Mouse (Mus musculus): ENCODE results near the gene Prr11. TPM values are rescaled to one million over a fixed set of nuclear protein-coding genes. Genes with fewer than 3 reads are reported as not detected.

Gene Prr11
- polyA plus RNA-seq, 1 experiment from 2014 or later: 5.4 TPM

DNA sequence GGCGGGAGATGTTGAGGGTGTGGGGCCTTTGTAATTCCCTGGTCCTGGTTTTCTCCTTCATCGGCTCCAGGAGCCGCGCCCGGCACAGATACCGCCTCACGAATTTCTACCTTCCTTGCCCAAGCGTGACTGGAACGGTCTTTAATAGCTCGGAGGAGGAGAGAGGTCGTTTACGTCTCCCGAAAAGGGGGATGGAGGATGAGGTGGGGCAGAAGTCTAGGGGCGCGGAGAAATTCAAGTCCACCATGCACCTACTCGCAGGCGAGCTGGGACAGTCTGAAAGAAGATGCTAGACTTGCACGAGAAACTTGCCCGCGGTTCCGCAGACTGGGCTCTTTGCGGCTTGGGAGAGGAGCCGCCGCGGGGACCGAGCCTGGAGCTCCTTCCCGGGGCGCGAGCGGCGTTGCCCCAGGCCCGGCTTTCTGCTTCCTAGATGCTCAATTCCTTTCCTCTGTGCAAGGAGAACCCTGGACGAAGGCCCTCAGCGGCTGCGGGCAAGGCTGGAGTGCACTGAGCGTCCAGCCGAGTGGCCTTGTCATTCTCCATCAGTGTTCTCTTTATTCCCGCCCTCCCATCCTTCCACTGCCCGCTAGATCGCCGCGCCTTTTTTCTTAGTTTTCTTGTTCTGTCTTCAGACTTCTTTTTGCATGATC lies 1.1 kb upstream of the Prr11 start:
- no peaks in the 10 kb centered on the region for H3K9me3 ChIP-seq (replicated peaks; ENCODE audit: control insufficient read depth, low read length)
- ATAC-seq (ENCODE audit: low read depth): no peak
- no peaks in the 10 kb centered on the region for H3K27me3 ChIP-seq (ENCODE audit: control insufficient read depth, insufficient read depth, low read depth, low read length)
- peak overlapping the region; percentile 90 for H3K27ac ChIP-seq (ENCODE audit: low read length)
- H3K9ac ChIP-seq (ENCODE audit: low read depth, low read length): peak overlapping the region; percentile 88
- peak overlapping the region; percentile 85 for H3K4me3 ChIP-seq (ENCODE audit: low read depth, low read length)
- H3K4me1 ChIP-seq (ENCODE audit: control insufficient read depth, low read depth, low read length): peaks cover 11% of the 10 kb centered on the region
- H3K36me3 ChIP-seq (ENCODE audit: control insufficient read depth, insufficient read depth): peaks cover 28% of the 10 kb centered on the region
- peak overlapping the region; percentile 69 for H3K4me2 ChIP-seq (ENCODE audit: low read depth, low read length)
- WGBS (ENCODE audit: insufficient replicate concordance): 0% methylated on average over 42 of the region's 42 CpGs

DNA sequence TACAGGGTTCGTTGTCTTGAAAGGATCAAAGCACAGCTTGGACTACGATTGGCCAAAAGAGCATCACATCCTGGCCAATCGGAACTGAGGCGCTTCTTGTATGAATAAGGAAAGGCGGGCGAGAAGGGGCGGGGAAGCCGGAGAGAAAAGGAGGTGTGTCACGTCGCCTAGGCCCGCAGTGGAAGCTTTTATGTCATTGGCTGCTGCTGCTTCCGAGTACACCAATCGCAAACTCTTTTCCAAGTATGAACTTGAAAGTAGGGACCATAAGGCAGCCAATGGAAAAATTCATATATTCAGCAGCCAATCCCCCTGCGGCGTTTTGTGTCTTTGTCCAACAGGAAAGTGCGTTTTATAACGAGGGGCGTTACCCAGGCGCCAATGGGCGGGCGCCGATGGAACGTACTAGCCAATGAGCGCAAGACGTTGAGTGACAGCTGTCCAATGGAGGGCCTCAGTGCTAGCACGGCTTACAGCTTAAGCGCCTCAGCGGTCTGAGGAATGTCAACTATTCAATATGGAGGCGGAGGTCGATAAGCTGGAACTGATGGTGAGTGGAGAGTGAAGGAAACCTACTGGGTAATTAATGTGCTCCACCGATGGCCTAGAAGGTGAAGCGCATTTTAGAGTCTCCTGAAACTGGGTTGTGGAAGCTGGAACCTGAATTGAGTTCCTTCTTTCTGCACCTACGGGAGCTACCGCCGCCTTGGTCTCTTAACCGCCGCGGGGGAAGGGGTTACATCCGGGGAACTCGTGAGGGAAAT lies 429 bp upstream of the Prr11 start, which contains the start of gene Ska2:
Ska2 (plus strand) TSS at position 480 of the 764 bp plus-strand sequence.
- peaks cover 35% of the 10 kb centered on the region for H3K36me3 ChIP-seq (ENCODE audit: control insufficient read depth, insufficient read depth)

DNA sequence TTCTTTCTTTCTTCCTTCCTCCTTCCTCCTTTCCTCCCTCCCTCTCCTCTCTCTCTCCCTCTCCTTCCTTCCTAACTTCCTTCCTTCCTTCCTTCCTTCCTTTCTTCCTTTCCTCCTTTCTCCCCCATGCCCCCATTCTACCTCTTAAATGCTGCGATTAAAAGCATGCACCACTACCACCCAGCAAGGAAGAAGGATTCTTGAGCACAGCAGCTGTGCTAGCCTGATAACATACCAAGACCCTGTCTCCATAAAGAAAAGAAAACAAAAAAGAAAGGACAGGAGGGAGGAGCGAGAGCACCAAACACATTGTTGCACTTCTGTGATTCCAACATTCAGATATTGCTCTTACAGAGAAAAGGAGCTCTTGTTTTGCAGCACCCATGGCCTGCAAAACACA lies 21.4 kb downstream of the Prr11 start:
- WGBS (ENCODE audit: insufficient replicate concordance): 19% methylated on average over 2 of the region's 2 CpGs
- peak overlapping the region; percentile 83 for H3K9ac ChIP-seq (ENCODE audit: low read depth, low read length)
- peak; percentile 34; the same call in 1 of the 2 replicates for ATAC-seq (ENCODE audit: low read depth)

More for the DNA sequence above, 429 bp upstream of the Prr11 start, which contains the start of gene Ska2:
- H3K27ac ChIP-seq (ENCODE audit: low read length): peak within 1 kb of the TSS; percentile 90
- H3K4me2 ChIP-seq (ENCODE audit: low read depth, low read length): peak within 1 kb of the TSS; percentile 69
- H3K9ac ChIP-seq (ENCODE audit: low read depth, low read length): peak within 1 kb of the TSS; percentile 88
- under 1% methylated on average over 40 of the region's 40 CpGs for WGBS (ENCODE audit: insufficient replicate concordance)
- H3K9me3 ChIP-seq (replicated peaks; ENCODE audit: control insufficient read depth, low read length): no peaks in the 10 kb centered on the region
- peak within 1 kb of the TSS; percentile 85 for H3K4me3 ChIP-seq (ENCODE audit: low read depth, low read length)
- H3K4me1 ChIP-seq (ENCODE audit: control insufficient read depth, low read depth, low read length): peaks cover 11% of the 10 kb centered on the region
- ATAC-seq (ENCODE audit: low read depth): peak; percentile 94
- H3K27me3 ChIP-seq (ENCODE audit: control insufficient read depth, insufficient read depth, low read depth, low read length): no peaks in the 10 kb centered on the region

DNA sequence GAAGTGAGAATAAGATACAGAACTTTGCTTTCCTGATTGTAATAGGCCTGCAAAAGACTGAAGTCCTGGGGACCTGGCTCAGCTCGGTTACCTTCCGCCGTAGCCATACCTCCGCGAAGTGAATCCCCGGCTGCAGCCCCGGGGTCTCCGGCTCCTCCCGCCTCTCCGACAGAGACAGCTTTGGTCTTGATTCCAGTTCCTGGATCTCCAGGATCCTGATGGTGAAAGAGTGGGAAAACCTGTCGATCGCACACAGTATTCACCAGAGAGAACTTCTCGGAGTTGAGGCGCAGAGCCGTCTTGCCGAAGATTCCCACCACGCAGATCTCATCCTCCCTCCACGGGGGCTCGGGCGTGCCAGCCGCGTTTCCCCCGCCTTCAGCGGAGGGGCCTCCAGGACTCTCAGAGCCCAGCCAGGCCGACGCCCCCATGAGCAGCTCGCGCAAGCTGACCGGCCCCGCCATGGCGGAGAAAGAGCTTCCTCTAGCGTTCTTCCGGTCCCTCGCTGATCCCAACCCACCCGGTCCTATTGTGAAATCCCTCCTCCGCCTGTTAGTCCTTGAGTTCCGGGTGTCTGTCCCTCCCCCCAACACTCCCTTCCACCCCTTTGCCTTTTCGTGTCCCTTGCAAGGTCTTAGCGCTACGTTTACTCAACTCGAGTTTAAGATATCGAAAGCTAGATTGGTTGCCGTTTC lies 22.1 kb downstream of the Prr11 start, which contains the start of gene Smg8:
Smg8 (minus strand) TSS at position 485 of the 695 bp plus-strand sequence.
- no peaks in the 10 kb centered on the region for H3K27me3 ChIP-seq (ENCODE audit: control insufficient read depth, insufficient read depth, low read depth, low read length)
- H3K4me1 ChIP-seq (ENCODE audit: control insufficient read depth, low read depth, low read length): peaks cover 24% of the 10 kb centered on the region
- peak within 1 kb of the TSS; percentile 89 for H3K4me3 ChIP-seq (ENCODE audit: low read depth, low read length)
- WGBS (ENCODE audit: insufficient replicate concordance): under 1% methylated on average over 43 of the region's 43 CpGs
- peak; percentile 86 for ATAC-seq (ENCODE audit: low read depth)
- H3K4me2 ChIP-seq (ENCODE audit: low read depth, low read length): peak within 1 kb of the TSS; percentile 78
- peaks cover 18% of the 10 kb centered on the region for H3K36me3 ChIP-seq (ENCODE audit: control insufficient read depth, insufficient read depth)
- H3K27ac ChIP-seq (ENCODE audit: low read length): peak within 1 kb of the TSS; percentile 69
- H3K9me3 ChIP-seq (replicated peaks; ENCODE audit: control insufficient read depth, low read length): no peaks in the 10 kb centered on the region
- peak within 1 kb of the TSS; percentile 83 for H3K9ac ChIP-seq (ENCODE audit: low read depth, low read length)

More for the DNA sequence above, 21.4 kb downstream of the Prr11 start:
- Histone ChIP-seq H3K27ac (ENCODE audit: low read length) (no peak overlapping the region; the same call in 1 of the 2 replicates), H3K36me3 (ENCODE audit: control insufficient read depth, insufficient read depth) (peaks cover 25% of the 10 kb centered on the region), H3K4me1 (ENCODE audit: control insufficient read depth, low read depth, low read length) (peaks cover 24% of the 10 kb centered on the region), H3K9me3 (replicated peaks; ENCODE audit: control insufficient read depth, low read length) (no peaks in the 10 kb centered on the region), H3K27me3 (ENCODE audit: control insufficient read depth, insufficient read depth, low read depth, low read length) (no peaks in the 10 kb centered on the region), H3K4me2 (ENCODE audit: low read depth, low read length) (peak overlapping the region; percentile 78), H3K4me3 (ENCODE audit: low read depth, low read length) (peak overlapping the region; percentile 89)

DNA sequence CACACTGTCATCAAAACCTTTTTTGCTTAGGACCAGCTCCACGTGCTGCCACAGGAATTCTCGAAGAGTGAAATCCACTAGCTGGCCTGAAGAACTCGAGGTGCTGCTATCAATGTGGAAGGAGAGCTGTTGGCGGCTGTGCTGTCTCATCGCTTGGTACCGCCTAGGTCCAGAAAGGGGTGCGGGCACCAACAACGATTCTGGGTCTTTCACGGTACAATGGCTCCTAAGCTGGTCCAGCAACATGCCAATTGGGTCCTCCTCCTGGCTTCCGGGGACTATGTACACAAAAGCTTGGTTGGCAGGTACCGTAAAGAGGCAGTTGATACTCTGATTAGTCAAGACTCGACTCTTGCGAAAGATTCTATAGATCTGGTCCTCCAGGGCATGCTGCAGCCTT lies 23.0 kb downstream of the Prr11 start:
- 76% methylated on average over 13 of the region's 13 CpGs for WGBS (ENCODE audit: insufficient replicate concordance)
- no peak for ATAC-seq (ENCODE audit: low read depth)
- peak overlapping the region; percentile 89 for H3K4me3 ChIP-seq (ENCODE audit: low read depth, low read length)
- peaks cover 8% of the 10 kb centered on the region; the same call in 1 of the 2 replicates for H3K36me3 ChIP-seq (ENCODE audit: control insufficient read depth, insufficient read depth)
- no peaks in the 10 kb centered on the region for H3K9me3 ChIP-seq (replicated peaks; ENCODE audit: control insufficient read depth, low read length)
- peak overlapping the region; percentile 78 for H3K4me2 ChIP-seq (ENCODE audit: low read depth, low read length)
- peaks cover 24% of the 10 kb centered on the region for H3K4me1 ChIP-seq (ENCODE audit: control insufficient read depth, low read depth, low read length)
- H3K27ac ChIP-seq (ENCODE audit: low read length): no peak overlapping the region
- no peaks in the 10 kb centered on the region for H3K27me3 ChIP-seq (ENCODE audit: control insufficient read depth, insufficient read depth, low read depth, low read length)
- H3K9ac ChIP-seq (ENCODE audit: low read depth, low read length): peak overlapping the region; percentile 83; the same call in 1 of the 2 replicates

DNA sequence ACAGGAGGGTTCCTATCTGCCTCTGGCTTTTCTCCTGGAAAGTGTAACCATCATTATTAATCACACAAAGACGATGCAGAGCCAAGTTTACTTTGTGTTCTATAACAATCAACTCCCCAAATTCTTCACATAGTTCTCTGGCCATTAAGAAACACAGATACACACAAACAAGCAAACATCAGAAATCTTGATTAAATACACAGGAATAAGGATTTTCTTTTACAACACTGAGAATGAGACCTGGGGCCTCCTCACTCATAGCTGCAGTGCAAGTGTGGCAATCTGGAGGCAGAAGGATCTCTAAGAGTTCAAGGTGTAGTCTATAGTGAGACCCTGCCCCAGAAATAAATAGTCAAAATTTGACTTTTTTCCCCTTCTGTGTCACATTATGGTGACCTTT lies 24.8 kb downstream of the Prr11 start:
- no peaks in the 10 kb centered on the region for H3K27me3 ChIP-seq (ENCODE audit: control insufficient read depth, insufficient read depth, low read depth, low read length)
- H3K4me1 ChIP-seq (ENCODE audit: control insufficient read depth, low read depth, low read length): peaks cover 24% of the 10 kb centered on the region
- 57% methylated on average over 1 of the region's 1 CpGs for WGBS (ENCODE audit: insufficient replicate concordance)
- H3K9me3 ChIP-seq (replicated peaks; ENCODE audit: control insufficient read depth, low read length): no peaks in the 10 kb centered on the region
- peaks cover 6% of the 10 kb centered on the region for H3K36me3 ChIP-seq (ENCODE audit: control insufficient read depth, insufficient read depth)
- H3K9ac ChIP-seq (ENCODE audit: low read depth, low read length): no peak overlapping the region
- H3K27ac ChIP-seq (ENCODE audit: low read length): no peak overlapping the region
- H3K4me2 ChIP-seq (ENCODE audit: low read depth, low read length): no peak overlapping the region
- H3K4me3 ChIP-seq (ENCODE audit: low read depth, low read length): no peak overlapping the region
- no peak for ATAC-seq (ENCODE audit: low read depth)

DNA sequence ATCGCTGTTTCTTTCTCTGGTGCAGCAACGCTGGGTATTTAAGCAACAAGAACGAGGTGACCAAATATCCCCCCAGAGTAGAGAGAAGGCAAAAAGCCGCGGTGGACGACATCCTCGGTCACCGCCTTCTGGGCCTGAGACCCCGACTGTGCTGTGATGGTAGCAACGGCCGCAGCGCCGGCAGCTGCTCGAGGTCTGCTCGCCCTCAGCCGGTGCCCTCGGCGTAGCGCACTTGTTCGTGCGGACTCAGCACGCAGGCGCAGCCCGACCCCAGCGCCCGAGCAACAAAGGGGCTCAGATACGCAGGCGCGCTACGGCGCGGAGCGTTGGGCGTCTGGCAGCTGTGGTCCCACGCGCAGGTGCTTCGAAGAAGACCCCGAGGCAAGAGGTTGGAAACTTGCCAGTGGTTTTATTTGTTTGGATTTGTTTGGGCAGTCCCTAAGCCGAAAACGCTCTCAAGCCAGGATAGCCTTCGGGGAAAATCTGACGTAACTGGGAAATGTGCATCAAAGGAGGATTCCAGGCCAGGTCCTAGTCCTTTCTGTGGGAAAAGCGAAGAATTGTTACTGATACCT lies 34.6 kb downstream of the Prr11 start, which contains the start of gene Gdpd1:
Gdpd1 (minus strand) TSS at position 197 of the 575 bp plus-strand sequence.
- peaks cover 7% of the 10 kb centered on the region; the same call in 1 of the 2 replicates for H3K36me3 ChIP-seq (ENCODE audit: control insufficient read depth, insufficient read depth)
- peak within 1 kb of the TSS; percentile 64 for H3K4me3 ChIP-seq (ENCODE audit: low read depth, low read length)
- H3K9me3 ChIP-seq (replicated peaks; ENCODE audit: control insufficient read depth, low read length): no peaks in the 10 kb centered on the region
- peak; percentile 90 for ATAC-seq (ENCODE audit: low read depth)
- peaks cover 11% of the 10 kb centered on the region for H3K4me1 ChIP-seq (ENCODE audit: control insufficient read depth, low read depth, low read length)
- WGBS (ENCODE audit: insufficient replicate concordance): 2% methylated on average over 43 of the region's 43 CpGs
- no peak within 1 kb of the TSS for H3K27ac ChIP-seq (ENCODE audit: low read length)
- no peaks in the 10 kb centered on the region for H3K27me3 ChIP-seq (ENCODE audit: control insufficient read depth, insufficient read depth, low read depth, low read length)
- peak within 1 kb of the TSS; percentile 75 for H3K9ac ChIP-seq (ENCODE audit: low read depth, low read length)
- peak within 1 kb of the TSS; percentile 99 for H3K4me2 ChIP-seq (ENCODE audit: low read depth, low read length)

DNA sequence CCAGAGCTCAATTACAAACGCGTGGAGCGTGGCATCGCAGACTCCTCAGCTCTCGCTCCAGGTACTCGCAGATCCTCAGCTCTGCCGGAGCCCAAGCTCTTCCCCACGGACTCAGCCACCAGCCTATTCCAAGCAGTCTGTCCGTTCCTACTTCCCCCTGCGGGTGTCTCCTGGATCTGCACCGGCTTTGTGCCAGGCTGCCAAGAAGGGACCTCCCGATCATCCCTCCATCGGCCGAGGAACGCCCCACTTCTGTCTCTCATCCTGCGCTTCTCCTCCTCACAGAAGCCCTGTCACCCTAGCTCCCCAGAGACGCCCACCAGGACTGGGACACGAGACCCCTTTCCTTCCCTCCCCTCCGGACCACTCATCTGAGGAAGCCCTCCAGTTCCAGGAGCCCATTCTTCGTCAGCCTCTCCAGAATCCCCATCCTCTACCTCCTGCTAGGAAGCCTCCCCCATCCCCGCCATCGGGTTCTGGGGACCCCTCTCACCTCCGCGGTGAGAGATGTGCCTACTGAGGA lies 35.1 kb downstream of the Prr11 start:
- Histone ChIP-seq H3K9ac (ENCODE audit: low read depth, low read length) (peak overlapping the region; percentile 75), H3K4me1 (ENCODE audit: control insufficient read depth, low read depth, low read length) (peaks cover 11% of the 10 kb centered on the region), H3K4me2 (ENCODE audit: low read depth, low read length) (peak overlapping the region; percentile 99), H3K27me3 (ENCODE audit: control insufficient read depth, insufficient read depth, low read depth, low read length) (no peaks in the 10 kb centered on the region), H3K36me3 (ENCODE audit: control insufficient read depth, insufficient read depth) (peaks cover 7% of the 10 kb centered on the region; the same call in 1 of the 2 replicates), H3K9me3 (replicated peaks; ENCODE audit: control insufficient read depth, low read length) (no peaks in the 10 kb centered on the region), H3K4me3 (ENCODE audit: low read depth, low read length) (peak overlapping the region; percentile 64), H3K27ac (ENCODE audit: low read length) (no peak overlapping the region)
- 3% methylated on average over 24 of the region's 24 CpGs for WGBS (ENCODE audit: insufficient replicate concordance)
- ATAC-seq (ENCODE audit: low read depth): peak; percentile 62

Measured in liver, embryonic 16.5 days (tissue).